Mouse (Mus musculus): Measurements from ENCODE around the gene Fbln2. TPM values are rescaled to one million over a fixed set of nuclear protein-coding genes. Genes with fewer than 3 reads are reported as not detected.

The Fbln2 gene
- polyA plus RNA-seq, 1 experiment from 2014 or later: 162 TPM

DNA sequence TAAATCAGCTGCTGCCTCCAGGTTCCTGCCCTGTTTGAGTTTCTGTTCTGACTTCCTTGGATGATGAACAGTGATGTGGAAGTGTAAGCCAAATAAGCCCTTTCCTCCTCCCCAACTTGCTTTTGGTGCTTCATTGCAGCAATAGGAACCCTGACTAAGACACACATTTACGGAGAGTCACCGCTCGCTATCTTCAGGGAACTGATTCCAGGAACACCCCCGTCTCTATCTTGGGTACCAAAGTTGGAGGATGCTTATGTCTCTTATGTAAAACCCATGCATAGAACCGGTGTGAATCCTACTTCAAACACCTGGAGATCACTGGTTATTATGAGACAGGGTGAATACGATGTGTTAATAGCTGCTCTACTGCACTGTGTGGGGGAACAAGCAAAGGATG, 31.1 kb downstream of the Fbln2 start:
- Histone ChIP-seq H3K27me3 (ENCODE audit: control insufficient read depth, insufficient read depth, low read length) (no peaks in the 10 kb centered on the region; the same call in 1 of the 2 replicates), H3K4me1 (ENCODE audit: control insufficient read depth, insufficient read depth, low read length) (peaks cover 5% of the 10 kb centered on the region; the same call in 1 of the 2 replicates)
- 83% methylated on average over 6 of the region's 6 CpGs for WGBS

DNA sequence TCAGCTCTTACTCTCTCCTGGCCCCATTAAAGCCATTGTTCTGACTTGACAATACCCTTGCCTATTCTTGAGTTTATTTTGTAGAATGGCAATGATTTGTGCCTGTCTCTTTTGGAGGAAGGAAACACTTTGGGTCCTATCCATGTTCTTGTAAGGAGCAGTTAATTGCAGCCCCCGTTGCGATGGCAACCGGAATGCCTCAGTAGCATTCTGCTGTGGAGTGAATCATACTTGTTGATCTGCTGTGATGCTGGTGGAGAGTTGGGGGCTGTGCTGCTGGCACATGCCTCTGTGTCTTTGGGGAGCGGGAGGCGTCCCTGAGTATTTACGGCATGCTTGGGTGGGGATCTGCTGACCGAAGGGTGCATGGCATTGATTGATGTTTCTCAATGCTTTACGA, 32.1 kb downstream of the Fbln2 start:
- peaks cover 5% of the 10 kb centered on the region; the same call in 1 of the 2 replicates for H3K4me1 ChIP-seq (ENCODE audit: control insufficient read depth, insufficient read depth, low read length)
- H3K4me2 ChIP-seq (ENCODE audit: low read depth, low read length): no peak overlapping the region
- H3K27ac ChIP-seq (ENCODE audit: low read length): no peak overlapping the region
- no peaks in the 10 kb centered on the region; the same call in 1 of the 2 replicates for H3K27me3 ChIP-seq (ENCODE audit: control insufficient read depth, insufficient read depth, low read length)
- WGBS: 78% methylated on average over 8 of the region's 8 CpGs
- no peak overlapping the region for H3K4me3 ChIP-seq (ENCODE audit: low read length)
- H3K9ac ChIP-seq (ENCODE audit: low read length): no peak overlapping the region
- no peaks in the 10 kb centered on the region for H3K36me3 ChIP-seq (ENCODE audit: control insufficient read depth, insufficient read depth)
- H3K9me3 ChIP-seq (replicated peaks; ENCODE audit: control insufficient read depth, low read length): no peaks in the 10 kb centered on the region
- no peak for ATAC-seq (replicated peaks; ENCODE audit: extremely low read depth, insufficient read depth, low FRiP score)

More for the DNA sequence above, 31.1 kb downstream of the Fbln2 start:
- no peak for ATAC-seq (replicated peaks; ENCODE audit: extremely low read depth, insufficient read depth, low FRiP score)
- Histone ChIP-seq H3K36me3 (ENCODE audit: control insufficient read depth, insufficient read depth) (no peaks in the 10 kb centered on the region), H3K4me3 (ENCODE audit: low read length) (no peak overlapping the region), H3K4me2 (ENCODE audit: low read depth, low read length) (no peak overlapping the region), H3K27ac (ENCODE audit: low read length) (no peak overlapping the region), H3K9me3 (replicated peaks; ENCODE audit: control insufficient read depth, low read length) (no peaks in the 10 kb centered on the region), H3K9ac (ENCODE audit: low read length) (no peak overlapping the region)

DNA sequence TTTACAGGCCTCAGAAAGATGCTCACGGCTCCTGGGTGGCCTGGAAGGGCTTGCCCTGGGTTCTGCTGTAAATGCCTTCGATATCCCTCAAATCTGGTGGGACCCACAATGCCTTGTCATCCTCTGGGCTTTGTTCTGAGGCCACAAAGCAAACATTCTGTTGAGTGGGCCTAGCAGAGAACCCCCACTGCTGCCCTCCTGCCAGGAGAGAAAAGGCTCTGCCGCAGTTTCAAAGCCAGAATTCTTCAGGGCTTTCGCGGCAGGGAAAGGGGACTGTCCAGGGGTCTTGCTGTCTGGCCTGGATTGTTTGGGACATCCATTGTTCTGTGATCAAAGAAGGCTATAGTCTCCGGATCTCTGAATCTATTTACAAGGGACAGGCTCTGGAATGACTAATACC, 33.1 kb downstream of the Fbln2 start:
- ATAC-seq (replicated peaks; ENCODE audit: extremely low read depth, insufficient read depth, low FRiP score): no peak
- H3K4me1 ChIP-seq (ENCODE audit: control insufficient read depth, insufficient read depth, low read length): peaks cover 5% of the 10 kb centered on the region; the same call in 1 of the 2 replicates
- H3K9me3 ChIP-seq (replicated peaks; ENCODE audit: control insufficient read depth, low read length): peaks cover 4% of the 10 kb centered on the region
- no peaks in the 10 kb centered on the region for H3K36me3 ChIP-seq (ENCODE audit: control insufficient read depth, insufficient read depth)
- 42% methylated on average over 6 of the region's 6 CpGs for WGBS
- H3K27ac ChIP-seq (ENCODE audit: low read length): no peak overlapping the region
- H3K27me3 ChIP-seq (ENCODE audit: control insufficient read depth, insufficient read depth, low read length): no peaks in the 10 kb centered on the region; the same call in 1 of the 2 replicates
- H3K9ac ChIP-seq (ENCODE audit: low read length): no peak overlapping the region
- H3K4me2 ChIP-seq (ENCODE audit: low read depth, low read length): no peak overlapping the region
- no peak overlapping the region for H3K4me3 ChIP-seq (ENCODE audit: low read length)

DNA sequence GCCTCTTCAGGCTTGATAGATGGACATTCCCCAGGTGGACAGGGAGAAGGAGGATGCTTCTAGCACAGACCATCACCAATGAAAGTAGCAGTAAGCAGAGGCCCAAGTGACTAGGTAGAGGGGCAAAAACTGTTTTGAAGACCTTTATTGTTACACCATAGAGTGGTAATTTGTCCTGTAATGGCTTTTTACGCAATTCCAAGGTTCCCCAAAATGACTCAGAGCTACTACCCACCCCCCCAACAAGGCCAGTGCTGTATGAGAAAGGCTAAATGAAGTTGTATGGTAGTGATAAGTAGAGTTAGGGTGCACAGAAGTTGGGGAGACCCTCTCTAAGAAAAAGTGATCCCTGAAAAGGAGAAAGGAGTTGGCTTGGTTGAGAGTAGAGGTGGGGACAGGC, 35.1 kb downstream of the Fbln2 start:
- ATAC-seq (replicated peaks; ENCODE audit: extremely low read depth, insufficient read depth, low FRiP score): no peak
- Histone ChIP-seq H3K4me3 (ENCODE audit: low read length) (no peak overlapping the region), H3K27ac (ENCODE audit: low read length) (no peak overlapping the region), H3K4me2 (ENCODE audit: low read depth, low read length) (no peak overlapping the region), H3K9ac (ENCODE audit: low read length) (no peak overlapping the region), H3K27me3 (ENCODE audit: control insufficient read depth, insufficient read depth, low read length) (no peaks in the 10 kb centered on the region; the same call in 1 of the 2 replicates), H3K9me3 (replicated peaks; ENCODE audit: control insufficient read depth, low read length) (peaks cover 4% of the 10 kb centered on the region), H3K4me1 (ENCODE audit: control insufficient read depth, insufficient read depth, low read length) (peaks cover 5% of the 10 kb centered on the region; the same call in 1 of the 2 replicates), H3K36me3 (ENCODE audit: control insufficient read depth, insufficient read depth) (no peaks in the 10 kb centered on the region)
- 96% methylated on average over 1 of the region's 1 CpGs for WGBS

DNA sequence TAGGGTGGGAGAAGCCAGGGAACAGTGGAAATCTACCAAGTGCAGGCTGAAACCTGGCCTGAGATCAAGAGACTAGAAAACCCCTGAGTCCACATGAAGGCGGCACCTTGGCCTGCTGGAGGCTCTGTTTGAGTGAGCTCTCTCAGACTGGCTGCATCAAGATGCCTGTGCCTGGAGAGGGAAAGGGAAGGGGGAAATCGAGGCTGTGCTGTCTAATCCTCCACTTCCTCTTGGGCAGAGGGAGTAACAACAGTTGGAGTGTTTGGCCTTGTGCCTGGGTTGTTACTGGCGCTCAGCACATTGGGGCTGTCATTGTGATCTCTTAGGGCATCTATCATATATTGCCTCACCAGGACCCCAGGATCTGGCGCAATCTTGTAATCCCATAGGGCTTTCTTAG, 36.4 kb downstream of the Fbln2 start:
- Histone ChIP-seq H3K27ac (ENCODE audit: low read length) (no peak overlapping the region), H3K36me3 (ENCODE audit: control insufficient read depth, insufficient read depth) (no peaks in the 10 kb centered on the region), H3K9ac (ENCODE audit: low read length) (no peak overlapping the region), H3K9me3 (replicated peaks; ENCODE audit: control insufficient read depth, low read length) (peaks cover 4% of the 10 kb centered on the region), H3K4me1 (ENCODE audit: control insufficient read depth, insufficient read depth, low read length) (peaks cover 5% of the 10 kb centered on the region; the same call in 1 of the 2 replicates), H3K4me2 (ENCODE audit: low read depth, low read length) (no peak overlapping the region), H3K27me3 (ENCODE audit: control insufficient read depth, insufficient read depth, low read length) (no peaks in the 10 kb centered on the region; the same call in 1 of the 2 replicates), H3K4me3 (ENCODE audit: low read length) (no peak overlapping the region)
- no peak for ATAC-seq (replicated peaks; ENCODE audit: extremely low read depth, insufficient read depth, low FRiP score)
- 61% methylated on average over 4 of the region's 4 CpGs for WGBS

DNA sequence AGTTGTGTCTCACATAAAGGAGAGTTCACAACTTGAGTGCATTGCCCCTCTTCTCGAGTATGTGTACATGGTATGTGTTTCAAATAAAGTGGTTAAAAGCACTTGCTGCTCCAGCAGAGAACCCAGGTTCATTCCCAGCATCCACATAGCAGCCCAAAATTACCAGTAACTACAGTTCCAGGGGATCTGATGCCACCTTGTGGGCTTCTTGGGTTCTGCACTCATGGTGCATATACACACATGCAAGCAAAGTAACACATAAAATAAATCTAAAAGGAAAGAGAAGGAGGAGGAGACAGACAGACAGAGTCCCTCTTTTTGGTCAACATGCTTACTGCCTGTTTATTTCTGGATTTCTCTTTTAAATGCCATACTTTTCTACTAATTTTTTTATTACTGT, 37.5 kb downstream of the Fbln2 start:
- no peak for ATAC-seq (replicated peaks; ENCODE audit: extremely low read depth, insufficient read depth, low FRiP score)

DNA sequence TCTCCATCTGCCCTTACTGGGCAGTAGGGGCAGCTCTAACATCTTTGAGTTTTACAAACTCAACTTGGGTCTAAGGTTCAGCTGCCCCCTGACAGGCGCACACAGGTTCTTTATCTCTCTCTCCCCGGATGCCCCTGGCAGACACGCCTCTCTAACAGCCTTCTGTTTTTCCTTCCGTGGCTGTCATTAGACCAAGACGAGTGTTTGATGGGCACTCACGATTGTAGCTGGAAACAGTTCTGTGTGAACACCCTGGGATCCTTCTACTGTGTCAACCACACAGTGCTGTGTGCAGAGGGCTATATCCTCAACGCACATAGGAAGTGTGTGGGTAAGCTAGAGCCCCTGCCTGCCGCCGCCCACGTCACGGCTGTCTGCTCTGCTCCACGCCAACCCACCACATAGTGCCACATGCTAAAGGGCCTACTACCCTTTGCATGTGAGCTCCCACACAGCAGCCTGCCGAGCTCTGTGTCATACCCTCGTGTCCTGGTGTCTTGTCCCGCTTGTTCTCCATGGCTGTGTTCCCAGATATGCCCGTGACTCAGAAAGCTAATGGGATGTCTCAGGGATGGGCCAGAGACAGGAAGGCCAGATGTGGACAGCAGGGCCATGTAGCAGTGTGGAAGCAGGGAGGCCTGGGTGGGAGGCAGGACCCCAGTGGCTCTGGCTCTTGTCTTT, 47.3 kb downstream of the Fbln2 start:
- Histone ChIP-seq H3K4me3 (ENCODE audit: low read length) (no peak overlapping the region), H3K27ac (ENCODE audit: low read length) (no peak overlapping the region), H3K4me2 (ENCODE audit: low read depth, low read length) (no peak overlapping the region), H3K4me1 (ENCODE audit: control insufficient read depth, insufficient read depth, low read length) (no peaks in the 10 kb centered on the region), H3K27me3 (ENCODE audit: control insufficient read depth, insufficient read depth, low read length) (0 out of 2 replicates have a peak, but pooled peaks cover 5% of the 10 kb centered on the region), H3K9ac (ENCODE audit: low read length) (no peak overlapping the region), H3K36me3 (ENCODE audit: control insufficient read depth, insufficient read depth) (no peaks in the 10 kb centered on the region), H3K9me3 (replicated peaks; ENCODE audit: control insufficient read depth, low read length) (no peaks in the 10 kb centered on the region)
- ATAC-seq (replicated peaks; ENCODE audit: extremely low read depth, insufficient read depth, low FRiP score): no peak
- WGBS: 62% methylated on average over 16 of the region's 16 CpGs

More for the DNA sequence above, 37.5 kb downstream of the Fbln2 start:
- peaks cover 5% of the 10 kb centered on the region; the same call in 1 of the 2 replicates for H3K4me1 ChIP-seq (ENCODE audit: control insufficient read depth, insufficient read depth, low read length)
- H3K9ac ChIP-seq (ENCODE audit: low read length): no peak overlapping the region
- peaks cover 4% of the 10 kb centered on the region for H3K9me3 ChIP-seq (replicated peaks; ENCODE audit: control insufficient read depth, low read length)
- 86% methylated on average over 1 of the region's 1 CpGs for WGBS
- H3K4me2 ChIP-seq (ENCODE audit: low read depth, low read length): no peak overlapping the region
- no peak overlapping the region for H3K27ac ChIP-seq (ENCODE audit: low read length)
- no peaks in the 10 kb centered on the region for H3K36me3 ChIP-seq (ENCODE audit: control insufficient read depth, insufficient read depth)
- no peak overlapping the region for H3K4me3 ChIP-seq (ENCODE audit: low read length)
- H3K27me3 ChIP-seq (ENCODE audit: control insufficient read depth, insufficient read depth, low read length): no peaks in the 10 kb centered on the region; the same call in 1 of the 2 replicates

DNA sequence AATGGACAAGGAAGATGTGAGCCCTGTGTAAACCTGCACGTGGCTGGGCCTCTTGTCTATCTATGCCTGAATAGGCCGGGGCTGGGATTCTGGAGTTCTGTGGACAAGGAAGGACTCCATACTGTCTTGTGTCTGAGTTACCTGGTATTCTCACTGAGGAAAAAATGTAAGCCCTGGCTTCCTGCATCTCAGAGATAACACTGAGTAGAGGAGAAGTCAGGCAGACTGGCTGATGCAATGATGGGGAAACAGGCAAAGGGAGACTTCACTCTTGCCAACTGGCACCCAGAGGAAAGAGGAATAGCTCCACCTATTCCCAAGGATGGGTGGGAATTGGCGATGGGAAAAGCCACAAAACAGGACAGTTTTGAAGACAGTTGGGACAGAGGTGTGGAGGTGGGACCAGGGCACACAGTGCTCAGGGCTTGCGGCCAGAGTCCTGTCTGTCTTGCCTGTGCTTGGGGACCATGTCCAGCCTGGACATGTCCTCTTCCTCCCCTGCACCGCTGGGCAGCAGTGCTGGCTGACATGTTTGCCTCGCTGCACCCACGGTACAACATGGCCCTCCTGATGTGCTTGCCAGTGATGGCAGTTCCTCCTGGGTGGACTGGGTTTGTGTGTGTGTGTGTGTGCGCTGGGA, 48.2 kb downstream of the Fbln2 start:
- no peak for ATAC-seq (replicated peaks; ENCODE audit: extremely low read depth, insufficient read depth, low FRiP score)
- no peak overlapping the region for H3K27ac ChIP-seq (ENCODE audit: low read length)
- no peak overlapping the region for H3K9ac ChIP-seq (ENCODE audit: low read length)
- H3K4me1 ChIP-seq (ENCODE audit: control insufficient read depth, insufficient read depth, low read length): no peaks in the 10 kb centered on the region
- 0 out of 2 replicates have a peak, but pooled peaks cover 5% of the 10 kb centered on the region for H3K27me3 ChIP-seq (ENCODE audit: control insufficient read depth, insufficient read depth, low read length)
- no peaks in the 10 kb centered on the region for H3K9me3 ChIP-seq (replicated peaks; ENCODE audit: control insufficient read depth, low read length)
- no peaks in the 10 kb centered on the region for H3K36me3 ChIP-seq (ENCODE audit: control insufficient read depth, insufficient read depth)
- H3K4me2 ChIP-seq (ENCODE audit: low read depth, low read length): no peak overlapping the region
- WGBS: 78% methylated on average over 8 of the region's 8 CpGs
- no peak overlapping the region for H3K4me3 ChIP-seq (ENCODE audit: low read length)

DNA sequence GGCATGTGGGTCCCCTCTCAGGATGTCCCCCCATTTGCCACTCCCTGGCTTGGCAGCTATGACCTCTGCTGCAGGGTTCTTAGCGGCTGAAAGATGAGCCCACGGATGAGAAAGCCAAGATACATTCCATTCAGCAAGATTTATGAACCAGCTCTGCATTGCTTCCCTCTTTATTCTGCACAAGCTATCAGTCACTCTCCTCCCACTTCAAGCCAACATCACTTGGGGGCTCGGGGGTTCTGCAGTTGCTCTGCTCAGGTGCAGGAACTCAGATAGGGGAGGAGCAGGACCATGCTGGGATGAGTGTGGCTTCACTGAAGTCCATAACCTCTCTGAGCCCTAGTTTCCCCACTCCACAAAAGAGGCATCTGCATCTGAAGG, 48.7 kb downstream of the Fbln2 start:
- no peaks in the 10 kb centered on the region for H3K9me3 ChIP-seq (replicated peaks; ENCODE audit: control insufficient read depth, low read length)
- H3K27me3 ChIP-seq (ENCODE audit: control insufficient read depth, insufficient read depth, low read length): 0 out of 2 replicates have a peak, but pooled peaks cover 4% of the 10 kb centered on the region
- H3K4me1 ChIP-seq (ENCODE audit: control insufficient read depth, insufficient read depth, low read length): no peaks in the 10 kb centered on the region
- H3K4me2 ChIP-seq (ENCODE audit: low read depth, low read length): no peak overlapping the region
- H3K36me3 ChIP-seq (ENCODE audit: control insufficient read depth, insufficient read depth): no peaks in the 10 kb centered on the region
- no peak for ATAC-seq (replicated peaks; ENCODE audit: extremely low read depth, insufficient read depth, low FRiP score)
- WGBS: 64% methylated on average over 3 of the region's 3 CpGs
- H3K9ac ChIP-seq (ENCODE audit: low read length): no peak overlapping the region
- no peak overlapping the region for H3K27ac ChIP-seq (ENCODE audit: low read length)
- H3K4me3 ChIP-seq (ENCODE audit: low read length): no peak overlapping the region
